8 mouse cellular contexts compared by ENCODE assay signal in the genomic region with DNA sequence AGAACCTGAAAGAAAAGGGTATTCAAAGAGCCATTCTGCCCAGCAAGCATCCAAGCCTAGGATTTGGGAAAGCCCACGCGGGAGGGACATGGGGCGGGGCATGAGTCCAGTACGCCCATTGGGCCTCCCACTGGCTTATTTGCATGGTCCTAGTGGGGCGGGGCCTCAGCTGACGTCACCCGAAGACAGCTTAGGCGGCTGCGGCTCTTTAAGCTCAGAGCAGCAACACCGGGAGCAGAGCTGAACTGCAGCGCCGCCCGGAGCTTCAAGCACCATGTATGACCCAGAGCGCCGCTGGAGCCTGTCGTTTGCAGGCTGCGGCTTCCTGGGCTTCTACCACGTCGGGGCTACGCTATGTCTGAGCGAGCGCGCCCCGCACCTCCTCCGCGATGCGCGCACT. TPM values are rescaled to one million over a fixed set of nuclear protein-coding genes. Genes with fewer than 3 reads are reported as not detected.
DNase-seq lines count a peak whose midpoint lies in the region; ATAC-seq lines count a peak whose summit lies in the region.

TSS of gene Pnpla3 (plus strand) at position 238 of the 400 bp plus-strand sequence.

- no peak within 1 kb of the TSS for H3K27ac ChIP-seq in forebrain, embryonic 11.5 days (ENCODE audit: low read depth, low read length)
- H3K27ac ChIP-seq in heart, embryonic 15.5 days, result peak within 1 kb of the TSS; percentile 14; the same call in 1 of the 2 replicates
- H3K27ac ChIP-seq in liver, embryonic 12.5 days, result peak within 1 kb of the TSS; percentile 59
- H3K27ac ChIP-seq in stomach, embryonic 15.5 days, result no peak within 1 kb of the TSS

- no peaks in the 10 kb centered on the region for H3K36me3 ChIP-seq in forebrain, embryonic 11.5 days (ENCODE audit: control insufficient read depth, insufficient read depth, low read length)
- H3K36me3 ChIP-seq in heart, embryonic 15.5 days, result no peaks in the 10 kb centered on the region
- no peaks in the 10 kb centered on the region for H3K36me3 ChIP-seq in liver, embryonic 12.5 days
- H3K36me3 ChIP-seq in stomach, embryonic 15.5 days, result no peaks in the 10 kb centered on the region

- peak within 1 kb of the TSS; percentile 97 for H3K4me2 ChIP-seq in forebrain, embryonic 11.5 days (ENCODE audit: low read depth, low read length, severe bottlenecking)
- H3K4me2 ChIP-seq in heart, embryonic 15.5 days, result peak within 1 kb of the TSS; percentile 98
- H3K4me2 ChIP-seq in liver, embryonic 12.5 days, result peak within 1 kb of the TSS; percentile 85
- peak within 1 kb of the TSS; percentile 99 for H3K4me2 ChIP-seq in stomach, embryonic 15.5 days

- peak within 1 kb of the TSS; percentile 58 for H3K9ac ChIP-seq in forebrain, embryonic 11.5 days (ENCODE audit: low read length)
- H3K9ac ChIP-seq in heart, embryonic 15.5 days, result peak within 1 kb of the TSS; percentile 58
- peak within 1 kb of the TSS; percentile 58 for H3K9ac ChIP-seq in liver, embryonic 12.5 days
- H3K9ac ChIP-seq in stomach, embryonic 15.5 days, result peak within 1 kb of the TSS; percentile 17; the same call in 1 of the 2 replicates

- peak; percentile 79 for DNase-seq in CD4-positive, CD25-positive, alpha-beta regulatory T cell, adult 2 months (ENCODE audit: low read depth, low spot score)
- DNase-seq in c-Kit-positive CD71-positive TER-119-positive erythroid progenitor cells, embryonic 14.5 days (ENCODE audit: low spot score), result peak; percentile 79
- DNase-seq in forebrain, embryonic 11.5 days (ENCODE audit: low spot score), result peak; percentile 97
- peak; percentile 97 for DNase-seq in kidney, postnatal 14 days
- DNase-seq in natural killer cell, adult 2 months (ENCODE audit: low spot score in 2 of 2), result peak; percentile 60 to 62

- H3K9me3 ChIP-seq in forebrain, embryonic 11.5 days (ENCODE audit: control insufficient read depth, low read length), result no peaks in the 10 kb centered on the region
- H3K9me3 ChIP-seq in heart, embryonic 15.5 days (replicated peaks), result no peaks in the 10 kb centered on the region
- no peaks in the 10 kb centered on the region for H3K9me3 ChIP-seq in liver, embryonic 12.5 days (replicated peaks)
- no peaks in the 10 kb centered on the region for H3K9me3 ChIP-seq in stomach, embryonic 15.5 days

- H3K27me3 ChIP-seq in forebrain, embryonic 11.5 days (ENCODE audit: control insufficient read depth, insufficient read depth, low read length), result peaks cover 6% of the 10 kb centered on the region; the same call in 1 of the 2 replicates
- peaks cover 25% of the 10 kb centered on the region; the same call in 1 of the 2 replicates for H3K27me3 ChIP-seq in heart, embryonic 15.5 days
- H3K27me3 ChIP-seq in liver, embryonic 12.5 days (replicated peaks), result peaks cover 35% of the 10 kb centered on the region
- peaks cover 4% of the 10 kb centered on the region; the same call in 1 of the 2 replicates for H3K27me3 ChIP-seq in stomach, embryonic 15.5 days (replicated peaks)

- peaks cover 9% of the 10 kb centered on the region for H3K4me1 ChIP-seq in forebrain, embryonic 11.5 days (replicated peaks; ENCODE audit: control insufficient read depth, insufficient read depth, low read length)
- peaks cover 16% of the 10 kb centered on the region for H3K4me1 ChIP-seq in heart, embryonic 15.5 days (replicated peaks)
- H3K4me1 ChIP-seq in liver, embryonic 12.5 days, result peaks cover 7% of the 10 kb centered on the region
- peaks cover 13% of the 10 kb centered on the region for H3K4me1 ChIP-seq in stomach, embryonic 15.5 days

- ATAC-seq in forebrain, embryonic 11.5 days (replicated peaks; ENCODE audit: low FRiP score), result peak; percentile 97
- peak; percentile 97 for ATAC-seq in heart, embryonic 15.5 days (replicated peaks; ENCODE audit: insufficient number of reproducible peaks, insufficient read depth, low FRiP score, low read depth)
- peak; percentile 90 for ATAC-seq in liver, embryonic 12.5 days
- ATAC-seq in stomach, embryonic 15.5 days (ENCODE audit: insufficient read depth, low FRiP score, low read depth), result peak; percentile 97

- WGBS in forebrain, embryonic 11.5 days, result 0% methylated on average over 28 of the region's 28 CpGs
- WGBS in heart, embryonic 15.5 days, result under 1% methylated on average over 28 of the region's 28 CpGs
- under 1% methylated on average over 28 of the region's 28 CpGs for WGBS in liver, embryonic 12.5 days (ENCODE audit: insufficient replicate concordance)
- under 1% methylated on average over 28 of the region's 28 CpGs for WGBS in stomach, embryonic 15.5 days

- peak within 1 kb of the TSS; percentile 46 for H3K4me3 ChIP-seq in forebrain, embryonic 11.5 days (ENCODE audit: low read depth, low read length)
- H3K4me3 ChIP-seq in heart, embryonic 15.5 days, result peak within 1 kb of the TSS; percentile 58
- peak within 1 kb of the TSS; percentile 57 for H3K4me3 ChIP-seq in liver, embryonic 12.5 days
- H3K4me3 ChIP-seq in stomach, embryonic 15.5 days (replicated peaks), result peak within 1 kb of the TSS; percentile 52

RNA-seq across cellular contexts. Expression of gene Pnpla3, which starts in this region (rescaled TPM):
- 1.6 and 2.0 TPM in 2 replicates for polyA plus RNA-seq in forebrain, embryonic 11.5 days (2014; fragmentation: Nextera tagmentation; extraction: Ambion mirVana)
- 0.55 and 0.68 TPM in 2 replicates for polyA plus RNA-seq in heart, embryonic 15.5 days (2015; fragmentation: Nextera tagmentation; extraction: Ambion mirVana)
- 1.4 and 1.5 TPM in 2 replicates for polyA plus RNA-seq in liver, embryonic 12.5 days (2016; fragmentation: Nextera tagmentation; extraction: Ambion mirVana)
- 0.85 and 0.98 TPM in 2 replicates for polyA plus RNA-seq in stomach, embryonic 15.5 days (2015; fragmentation: Nextera tagmentation; extraction: Ambion mirVana)

Comparison
In these comparisons a context has a peak if more than half of its experiments do, and no peak if none do; other contexts are left out.
1. Peak in ATAC-seq, H3K4me3 ChIP-seq, H3K27ac ChIP-seq, H3K9ac ChIP-seq and H3K4me2 ChIP-seq in heart, embryonic 15.5 days; RNA of the gene not detected or under 1 TPM.
2. Peak in ATAC-seq, H3K4me3 ChIP-seq, H3K9ac ChIP-seq and H3K4me2 ChIP-seq in stomach, embryonic 15.5 days; RNA of the gene not detected or under 1 TPM.